Mouse (Mus musculus): ENCODE data around the gene Hsph1. TPM values are rescaled to one million over a fixed set of nuclear protein-coding genes. Genes with fewer than 3 reads are reported as not detected.

Hsph1 gene
- total RNA-seq, 2 experiments from 2014 or later: 34.9 to 38.7 TPM

- no peak for DNase-seq (ENCODE audit: low spot score in 2 of 2)
Measured at GRCm38 (mm10) chr5:149594215-149594614, 42.0 kb downstream of the Hsph1 start.

GRCm38 (mm10) chr5:149589932-149590331, 46.2 kb downstream of the Hsph1 start:
- no peak for DNase-seq (ENCODE audit: low spot score in 2 of 2)

GRCm38 (mm10) chr5:149588814-149589534, 47.2 kb downstream of the Hsph1 start:
- DNase-seq (ENCODE audit: low spot score in 2 of 2): no peak

GRCm38 (mm10) chr5:149587327-149587895, 48.8 kb downstream of the Hsph1 start:
- DNase-seq (ENCODE audit: low spot score in 2 of 2): no peak

GRCm38 (mm10) chr5:149585910-149586309, 50.3 kb downstream of the Hsph1 start:
- no peak for DNase-seq (ENCODE audit: low spot score in 2 of 2)

GRCm38 (mm10) chr5:149585231-149585630, 50.9 kb downstream of the Hsph1 start:
- no peak for DNase-seq (ENCODE audit: low spot score in 2 of 2)

GRCm38 (mm10) chr5:149584154-149584655, 52.0 kb downstream of the Hsph1 start:
- no peak for DNase-seq (ENCODE audit: low spot score in 2 of 2)

GRCm38 (mm10) chr5:149583507-149583906, 52.7 kb downstream of the Hsph1 start:
- no peak for DNase-seq (ENCODE audit: low spot score in 2 of 2)

GRCm38 (mm10) chr5:149582642-149583262, 53.4 kb downstream of the Hsph1 start:
- DNase-seq (ENCODE audit: low spot score in 2 of 2): no peak

- no peak for DNase-seq (ENCODE audit: low spot score in 2 of 2)
Measured at GRCm38 (mm10) chr5:149577449-149577848, 58.7 kb downstream of the Hsph1 start.

GRCm38 (mm10) chr5:149576977-149577376, 59.2 kb downstream of the Hsph1 start:
- no peak for DNase-seq (ENCODE audit: low spot score in 2 of 2)

GRCm38 (mm10) chr5:149568993-149569392, 67.2 kb downstream of the Hsph1 start:
- peak in 1 of 2 experiments; percentile 39 for DNase-seq (ENCODE audit: low spot score in 2 of 2)

GRCm38 (mm10) chr5:149566957-149567356, 69.2 kb downstream of the Hsph1 start:
- peak in 1 of 2 experiments; percentile 26 for DNase-seq (ENCODE audit: low spot score in 2 of 2)

- no peak for DNase-seq (ENCODE audit: low spot score in 2 of 2)
Measured at GRCm38 (mm10) chr5:149566026-149566425, 70.2 kb downstream of the Hsph1 start.

Other genes with a start within 250 kb of the Hsph1 start
- gene Medag, start 224.6 kb downstream of the Hsph1 start, total RNA-seq (2021): 10 to 100 TPM; 32.1 to 36.4 TPM
- gene Tex26, start 196.7 kb downstream of the Hsph1 start, total RNA-seq (2021): under 1 TPM; 0.25 to 0.60 TPM
- gene Wdr95, start 107.7 kb downstream of the Hsph1 start, total RNA-seq (2021): under 1 TPM in 1 of 2 experiments, not detected in 1; 0.31 TPM
- gene B3glct, start 41.9 kb upstream of the Hsph1 start, total RNA-seq (2021): 10 to 100 TPM; 10.3 to 11.5 TPM

All from gastrocnemius, postnatal 4 days (tissue).